Mouse (Mus musculus): ENCODE measurements around the gene Fnbp1. TPM values are rescaled to one million over a fixed set of nuclear protein-coding genes. Genes with fewer than 3 reads are reported as not detected.
"Not testable (repeated sequence)": the region's sequence is repeated elsewhere in the genome, so short reads cannot be mapped to it uniquely, and the experiment has no call there.

The Fnbp1 gene
- total RNA-seq (2021) = 100 to 1,000 TPM; 113 to 120 TPM
- long read RNA-seq, experiment 1, partial matches to known transcripts = 10 of 47 reads
- long read RNA-seq, experiment 1, other reads (novel, unspliced or antisense) = 37 of 47 reads
- long read RNA-seq, experiment 2, partial matches to known transcripts = 4 of 43 reads
- long read RNA-seq, experiment 2, other reads (novel, unspliced or antisense) = 39 of 43 reads

DNA sequence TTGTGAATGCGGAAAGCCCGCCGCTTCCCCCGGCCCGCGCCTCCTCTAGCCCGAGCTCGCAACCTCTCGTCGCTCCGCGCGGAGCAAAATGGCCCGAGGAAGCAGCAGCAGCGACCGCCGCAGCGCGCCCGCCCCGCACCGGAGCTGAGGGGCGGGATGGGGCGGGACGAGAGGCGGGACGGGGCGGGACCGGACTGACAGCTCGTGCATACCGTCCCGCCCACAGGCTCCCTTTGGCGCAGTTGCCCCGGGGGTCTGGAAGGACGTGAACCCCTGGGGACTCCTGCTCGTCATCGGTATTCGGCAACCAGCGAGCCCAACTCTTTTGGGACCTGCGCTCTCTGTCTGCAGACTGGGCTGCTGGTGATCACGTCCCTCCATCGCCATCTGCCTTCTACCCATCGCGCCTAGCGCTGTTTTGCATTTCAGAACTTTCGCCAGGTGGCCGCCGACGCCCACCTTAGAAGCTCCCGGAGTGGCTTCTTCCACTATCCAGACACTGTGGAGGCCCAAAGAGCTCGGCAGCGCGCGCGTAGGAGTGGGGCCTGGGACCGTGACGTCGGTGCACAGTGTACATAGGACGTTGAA, at the start of gene Fnbp1:
Gene Fnbp1, minus strand, starts transcription at position 142 of the 588 bp plus-strand sequence.
- Histone ChIP-seq H3K4me3 (peak within 1 kb of the TSS; percentile 83), H3K27ac (peak within 1 kb of the TSS; percentile 97)
- TF ChIP-seq CTCF (conservative IDR thresholded peaks at IDR 0.05) = peak; percentile 38
- peak; percentile 86 to 88 for DNase-seq (ENCODE audit: low spot score in 2 of 2)

DNA sequence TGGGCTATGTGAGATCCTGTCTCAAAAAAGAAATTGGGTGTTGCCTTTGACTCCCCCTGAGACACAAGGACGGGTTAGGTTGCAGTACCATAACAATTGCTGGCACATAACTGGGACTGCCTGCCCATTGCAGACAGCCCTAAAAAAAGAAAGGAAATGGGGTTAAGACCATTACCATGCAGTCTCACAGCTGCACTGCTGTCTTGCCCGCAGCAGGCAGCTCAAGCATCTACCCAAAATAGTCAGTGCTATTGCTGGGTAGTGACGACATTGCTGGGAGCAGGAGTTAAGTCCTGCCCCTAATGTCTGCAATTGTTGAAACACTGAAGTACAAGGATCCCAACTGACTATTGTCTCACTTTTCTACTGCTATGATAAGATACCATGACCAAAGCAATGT, 47.8 kb upstream of the Fnbp1 start:
- Histone ChIP-seq H3K4me3 (no peak overlapping the region), H3K27ac (no peak overlapping the region)
- no peak for TF ChIP-seq CTCF (conservative IDR thresholded peaks at IDR 0.05)
- no peak for DNase-seq (ENCODE audit: low spot score in 2 of 2)

DNA sequence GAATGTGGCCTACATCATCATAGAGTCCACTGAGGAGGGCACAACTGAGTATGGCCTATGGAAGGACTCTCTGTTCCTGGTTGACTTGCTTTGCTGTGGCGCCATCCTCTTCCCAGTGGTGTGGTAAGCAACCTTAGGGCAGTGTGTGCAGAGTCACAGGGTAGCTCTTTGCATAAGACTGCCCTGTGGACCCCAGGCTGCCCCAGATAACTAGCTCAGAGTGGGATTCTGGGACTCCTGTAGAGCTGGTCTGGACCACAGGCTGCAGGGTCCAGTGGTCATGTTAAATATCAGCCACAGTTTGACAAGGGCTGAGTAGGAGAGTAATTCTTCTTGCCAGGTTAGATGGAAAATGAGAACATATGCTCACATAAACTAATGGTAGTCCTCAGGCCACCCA, 46.9 kb upstream of the Fnbp1 start:
- Histone ChIP-seq H3K4me3 (no peak overlapping the region), H3K27ac (no peak overlapping the region)
- no peak for TF ChIP-seq CTCF (conservative IDR thresholded peaks at IDR 0.05)
- DNase-seq (ENCODE audit: low spot score in 2 of 2) = no peak

DNA sequence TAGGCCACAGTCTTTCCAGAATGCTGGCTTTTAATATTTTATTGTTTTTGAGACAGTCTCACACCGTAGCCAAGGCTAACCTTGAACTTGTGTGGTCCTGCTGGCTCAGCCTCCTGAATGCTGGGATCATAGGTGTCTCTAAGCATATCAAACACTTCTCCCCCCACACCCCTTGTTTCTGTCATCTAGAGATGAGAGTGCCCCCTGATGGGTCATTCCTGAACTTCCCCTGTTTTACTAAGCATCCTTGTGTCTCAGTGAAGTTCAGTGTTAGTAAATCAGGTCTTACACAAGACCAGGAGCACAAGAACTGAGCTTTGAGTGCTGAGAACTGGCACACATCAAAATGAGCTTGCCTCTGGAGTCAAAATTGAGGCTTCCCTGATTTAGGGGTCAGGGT, 42.0 kb upstream of the Fnbp1 start:
- TF ChIP-seq CTCF (conservative IDR thresholded peaks at IDR 0.05) = peak; percentile 68
- DNase-seq (ENCODE audit: low spot score in 2 of 2) = no peak
- H3K4me3 ChIP-seq = no peak overlapping the region
- no peak overlapping the region for H3K27ac ChIP-seq

DNA sequence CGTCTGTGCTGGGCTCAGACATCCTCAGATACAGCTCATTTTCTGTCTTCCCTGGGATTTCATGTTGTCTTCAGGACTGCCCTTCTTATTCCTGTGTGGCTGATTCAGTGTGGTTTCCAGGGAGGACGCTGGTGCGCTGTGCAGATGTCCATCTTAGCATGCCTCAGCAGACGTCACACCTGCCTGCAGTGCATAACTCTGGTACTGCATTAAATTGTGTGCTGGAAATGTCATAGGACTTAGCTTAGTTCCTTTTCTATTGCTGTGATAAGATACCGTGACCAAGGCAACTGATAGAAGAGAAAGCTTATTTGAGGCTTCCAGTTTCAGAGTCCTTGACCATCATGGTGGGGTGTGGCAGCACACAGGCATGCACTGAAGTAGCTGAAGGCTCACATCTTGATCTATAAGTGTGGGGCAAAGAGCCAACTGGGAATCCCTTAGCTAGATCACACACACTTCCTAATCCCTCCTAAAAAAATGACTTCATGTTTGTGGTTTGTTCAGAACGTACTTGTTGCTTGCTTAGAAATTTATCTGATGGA, 41.0 kb upstream of the Fnbp1 start:
- no peak overlapping the region for H3K27ac ChIP-seq
- no peak overlapping the region for H3K4me3 ChIP-seq
- TF ChIP-seq CTCF (conservative IDR thresholded peaks at IDR 0.05) = no peak
- no peak for DNase-seq (ENCODE audit: low spot score in 2 of 2)

DNA sequence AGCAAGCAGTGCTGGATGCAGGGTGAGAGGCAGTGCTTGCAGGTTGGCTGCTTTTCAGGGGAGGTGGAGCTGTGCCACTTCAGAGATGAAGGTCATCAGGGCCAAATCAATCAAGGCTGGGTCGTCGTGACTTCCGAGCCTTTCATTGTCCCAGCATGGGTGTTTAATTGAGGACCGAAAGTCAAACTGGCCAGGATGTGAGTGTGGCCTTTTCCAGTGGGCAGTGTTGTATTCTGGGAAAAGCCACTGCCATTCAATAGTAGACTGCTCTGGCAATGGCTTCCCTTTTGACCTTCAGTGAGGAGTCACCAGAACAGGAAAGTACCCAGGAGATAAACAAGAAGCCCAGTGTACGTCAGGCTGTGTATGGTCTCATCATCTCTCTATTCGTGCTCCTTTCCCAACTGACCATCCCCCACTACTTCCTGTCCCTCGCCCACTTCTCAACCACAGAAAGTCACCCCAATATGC, 38.3 kb upstream of the Fnbp1 start:
- no peak for TF ChIP-seq CTCF (conservative IDR thresholded peaks at IDR 0.05)
- Histone ChIP-seq H3K27ac (no peak overlapping the region), H3K4me3 (no peak overlapping the region)

DNA sequence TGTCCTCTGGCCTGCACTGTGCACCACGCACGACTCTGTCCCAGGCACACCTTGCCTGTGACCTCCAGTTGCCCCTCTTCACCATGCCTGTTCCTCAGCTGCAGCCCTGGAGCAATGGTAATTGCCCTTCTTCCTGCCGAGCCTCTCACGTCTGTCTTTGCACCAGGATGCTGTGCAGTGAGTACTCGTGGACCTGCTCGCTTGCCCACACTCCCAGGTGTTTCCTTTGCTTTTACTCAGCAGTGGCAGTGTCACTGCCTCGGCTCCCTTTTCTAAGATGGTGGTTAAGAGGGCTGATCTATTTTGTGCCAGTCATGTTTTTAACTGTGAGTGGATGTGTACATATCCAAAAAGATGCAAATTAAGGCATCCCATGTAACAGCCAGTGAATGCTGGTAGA, 37.7 kb upstream of the Fnbp1 start:
- Histone ChIP-seq H3K4me3 (no peak overlapping the region), H3K27ac (no peak overlapping the region)
- DNase-seq (ENCODE audit: low spot score in 2 of 2) = no peak
- TF ChIP-seq CTCF (conservative IDR thresholded peaks at IDR 0.05) = no peak

More for the DNA sequence above, 38.3 kb upstream of the Fnbp1 start:
- no peak for DNase-seq (ENCODE audit: low spot score in 2 of 2)

DNA sequence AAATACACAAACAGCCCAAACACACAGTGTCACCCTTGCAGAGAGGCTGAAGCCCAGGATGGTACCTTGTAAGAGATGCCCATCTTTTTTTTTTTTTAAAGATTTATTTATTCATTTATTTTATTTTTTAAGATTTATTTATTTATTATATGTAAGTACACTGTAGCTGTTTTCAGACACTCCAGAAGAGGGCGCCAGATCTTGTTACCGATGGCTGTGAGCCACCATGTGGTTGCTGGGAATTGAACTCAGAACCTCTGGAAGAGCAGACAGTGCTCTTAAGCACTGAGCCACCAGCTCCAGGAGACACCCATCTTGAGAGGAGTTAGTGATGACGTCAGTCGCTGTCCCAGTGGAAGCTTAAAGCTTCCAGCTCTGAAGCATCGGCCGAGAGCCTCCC, 36.8 kb upstream of the Fnbp1 start:
- peak in 1 of 2 experiments; percentile 22 for DNase-seq (ENCODE audit: low spot score in 2 of 2)
- not testable (repeated sequence) for H3K4me3 ChIP-seq, H3K27ac ChIP-seq
- TF ChIP-seq CTCF (conservative IDR thresholded peaks at IDR 0.05) = peak; percentile 77

DNA sequence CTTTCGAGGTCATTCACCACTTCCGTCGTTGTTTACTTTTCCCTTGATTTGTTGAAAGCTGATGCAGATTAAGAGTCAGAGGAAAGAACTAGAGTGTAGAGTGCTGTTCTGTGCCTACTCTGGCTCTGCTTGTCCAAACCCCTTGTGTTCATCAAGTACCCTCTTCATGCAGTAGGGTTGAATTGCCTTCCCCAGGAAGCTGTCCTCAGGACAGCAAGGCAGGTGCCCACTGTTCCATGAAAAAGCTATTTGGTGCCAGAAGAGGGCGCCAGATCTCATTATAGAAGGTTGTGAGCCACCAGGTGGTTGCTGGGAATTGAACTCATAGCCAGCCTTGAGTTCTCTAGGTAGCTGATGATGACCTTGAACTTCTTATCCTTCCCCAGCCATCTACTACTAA, 31.5 kb upstream of the Fnbp1 start:
- peak; percentile 64 for TF ChIP-seq CTCF (conservative IDR thresholded peaks at IDR 0.05)
- Histone ChIP-seq H3K27ac (no peak overlapping the region), H3K4me3 (no peak overlapping the region)
- no peak for DNase-seq (ENCODE audit: low spot score in 2 of 2)

DNA sequence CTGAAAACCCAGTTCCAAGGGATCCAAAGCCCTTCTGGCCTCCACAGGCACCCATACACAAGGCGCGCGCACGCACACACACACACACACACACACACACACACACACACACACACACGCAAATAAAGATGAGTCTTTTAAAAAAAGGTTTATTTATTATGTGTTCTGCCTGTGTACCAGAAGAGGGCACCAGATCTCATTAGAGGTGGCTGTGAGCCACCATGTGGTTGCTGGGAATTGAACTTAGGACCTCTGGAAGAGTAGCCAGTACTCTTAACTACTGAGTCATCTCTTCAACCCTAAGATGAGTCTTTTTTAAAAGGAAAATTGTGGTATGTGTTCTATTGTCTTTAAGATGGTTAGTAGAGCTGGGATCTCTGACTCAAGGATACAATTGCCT, 30.7 kb upstream of the Fnbp1 start:
- TF ChIP-seq CTCF (conservative IDR thresholded peaks at IDR 0.05) = peak; percentile 60
- H3K4me3 ChIP-seq = no peak overlapping the region

DNA sequence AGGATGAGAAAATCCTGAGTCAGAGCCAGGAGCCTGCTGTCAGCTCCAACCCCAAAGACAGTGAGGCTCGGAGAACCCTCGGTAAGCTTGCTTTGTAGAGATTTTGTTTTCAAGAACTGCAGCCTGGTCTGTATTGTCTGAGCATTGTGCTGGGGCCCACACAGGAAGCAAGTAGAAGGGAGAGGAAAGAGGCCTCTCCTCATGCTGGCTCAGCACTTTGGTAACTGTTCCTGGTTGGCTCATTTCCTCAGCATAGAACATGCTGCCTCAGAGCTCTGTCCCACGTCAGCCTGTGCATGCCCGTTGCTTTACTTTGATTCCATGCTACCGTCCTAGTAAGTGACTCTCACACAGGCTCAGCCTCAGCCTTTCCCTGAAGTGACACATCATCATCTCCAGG, 30.2 kb upstream of the Fnbp1 start:
- peak overlapping the region; percentile 68 for H3K27ac ChIP-seq
- peak in 1 of 2 experiments; percentile 16 for DNase-seq (ENCODE audit: low spot score in 2 of 2)
- no peak for TF ChIP-seq CTCF (conservative IDR thresholded peaks at IDR 0.05)
- no peak overlapping the region for H3K4me3 ChIP-seq

More for the DNA sequence above, 30.7 kb upstream of the Fnbp1 start:
- 0 out of 2 replicates have a peak overlapping the region, but pooled peaks have one; percentile 68 for H3K27ac ChIP-seq
- DNase-seq (ENCODE audit: low spot score in 2 of 2) = no peak

DNA sequence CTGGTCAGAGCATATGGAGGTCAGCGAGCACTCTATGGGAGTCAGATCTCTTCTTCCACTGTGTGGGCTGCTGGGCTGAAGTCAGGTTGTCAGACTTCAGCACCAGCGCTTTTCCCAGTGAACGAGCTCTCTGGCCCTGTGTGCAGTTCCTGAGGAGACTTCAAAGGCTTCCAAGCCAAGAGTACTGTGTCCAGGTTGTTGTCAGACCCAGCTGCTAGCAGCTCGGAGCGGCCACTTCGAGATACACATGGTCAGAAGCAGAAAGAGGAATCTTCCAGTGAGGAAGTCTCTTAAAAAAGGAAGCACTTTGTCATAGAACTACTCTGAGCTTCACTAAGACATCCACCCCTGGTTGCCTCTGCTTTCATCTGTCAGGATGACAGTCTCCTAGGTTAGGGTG, 28.4 kb upstream of the Fnbp1 start:
- H3K27ac ChIP-seq = peak overlapping the region; percentile 14; the same call in 1 of the 2 replicates
- no peak for DNase-seq (ENCODE audit: low spot score in 2 of 2)
- no peak overlapping the region for H3K4me3 ChIP-seq
- no peak for TF ChIP-seq CTCF (conservative IDR thresholded peaks at IDR 0.05)

DNA sequence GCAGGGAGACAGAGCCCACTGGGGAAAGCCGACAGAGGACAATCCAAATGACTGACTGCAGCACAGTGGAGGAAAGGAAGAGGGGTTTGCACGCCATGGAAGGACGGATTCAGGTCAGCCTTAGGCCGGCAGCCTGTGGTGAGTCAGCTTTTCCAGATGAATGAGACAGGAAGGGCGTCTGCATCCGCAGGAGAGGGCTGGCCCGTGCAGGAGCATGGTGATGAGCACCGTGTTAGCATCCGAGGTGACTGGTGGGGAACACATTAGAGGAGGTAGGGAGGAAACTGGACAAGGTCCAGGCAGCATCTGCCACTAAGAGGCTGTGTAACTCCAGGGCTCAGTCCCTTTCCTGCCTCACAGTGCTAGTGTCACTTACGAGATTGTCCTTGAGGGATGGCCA, 27.2 kb upstream of the Fnbp1 start:
- DNase-seq (ENCODE audit: low spot score in 2 of 2) = no peak
- no peak overlapping the region for H3K4me3 ChIP-seq
- no peak for TF ChIP-seq CTCF (conservative IDR thresholded peaks at IDR 0.05)
- no peak overlapping the region for H3K27ac ChIP-seq

DNA sequence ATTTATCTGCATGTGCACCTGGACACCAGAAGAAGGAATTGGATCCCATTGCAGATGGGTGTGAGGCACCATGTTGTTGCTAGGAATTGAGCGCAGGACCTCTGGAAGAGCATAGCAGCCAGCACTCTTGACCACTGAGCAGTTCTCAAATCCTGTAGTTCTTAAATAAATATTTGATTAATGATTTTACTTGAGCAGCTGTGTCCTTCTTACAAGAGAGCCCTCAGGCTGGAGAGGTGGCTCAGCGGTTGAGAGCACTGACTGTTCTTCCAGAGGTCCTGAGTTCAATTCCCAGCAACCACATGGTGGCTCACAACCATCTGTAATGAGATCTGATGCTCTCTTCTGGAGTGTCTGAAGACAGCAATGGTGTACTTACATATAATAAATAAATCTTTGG, 25.8 kb upstream of the Fnbp1 start:
- not testable (repeated sequence) for H3K27ac ChIP-seq; H3K4me3 ChIP-seq; DNase-seq (ENCODE audit: low spot score in 2 of 2)
